Mouse (Mus musculus) heart, embryonic 14.5 days (tissue): ENCODE measurements around the gene Baz2b. TPM values are rescaled to one million over a fixed set of nuclear protein-coding genes. Genes with fewer than 3 reads are reported as not detected.

Source experiments
- ATAC-seq: fragments of 200-750 bp; cut with Nextera tagmentation; 2 replicates; pipeline ENCODE4 v1.8.0; 2017; ENCODE audit warnings: low read depth, moderate TSS enrichment; ENCODE audit not compliant: insufficient number of reproducible peaks, insufficient read depth, low FRiP score
- H3K27ac ChIP-seq, 2 experiments: fragments of 200-500 bp in 1 of 2; fragments of 300-500 bp in 1 of 2; sonication (generic) in 1 of 2; replicated peaks in 1 of 2; 2 replicates each; pipeline ENCODE4 v1.5.1; 2012 to 2014; ENCODE audit warnings: low read depth in 2 of 2, low read length in 2 of 2, control low read depth in 1 of 2, mild to moderate bottlenecking in 1 of 2, mixed read lengths in 1 of 2; ENCODE audit not compliant: control insufficient read depth in 1 of 2, insufficient read depth in 1 of 2
- H3K27me3 ChIP-seq: fragments of 300-500 bp; sonication (generic); 2 replicates; pipeline ENCODE4 v1.6.1; 2014; ENCODE audit warnings: mild to moderate bottlenecking, low read length, control low read depth; ENCODE audit not compliant: control insufficient read depth, insufficient read depth
- H3K36me3 ChIP-seq: fragments of 300-500 bp; sonication (generic); 2 replicates; pipeline ENCODE4 v1.6.1; 2014; ENCODE audit warnings: mild to moderate bottlenecking, control low read depth, low read length, mixed read lengths; ENCODE audit not compliant: control insufficient read depth, insufficient read depth
- H3K4me1 ChIP-seq, 2 experiments: fragments of 200-500 bp in 1 of 2; fragments of 300-500 bp in 1 of 2; sonication (generic) in 1 of 2; 2 replicates each; pipeline ENCODE4 v1.6.1; 2012 to 2014; ENCODE audit warnings: low read length in 2 of 2, control low read depth in 1 of 2, mixed read lengths in 1 of 2; ENCODE audit not compliant: control insufficient read depth in 2 of 2, insufficient read depth in 2 of 2
- H3K4me2 ChIP-seq: fragments of 300-500 bp; sonication (generic); 2 replicates; pipeline ENCODE4 v1.6.1; 2014; ENCODE audit warnings: mild to moderate bottlenecking, low read length
- H3K4me3 ChIP-seq, 2 experiments: fragments of 200-500 bp in 1 of 2; fragments of 300-500 bp in 1 of 2; sonication (generic) in 1 of 2; 2 replicates each; pipeline ENCODE4 v1.5.1; 2012 to 2014; ENCODE audit warnings: low read length in 2 of 2, mild to moderate bottlenecking in 2 of 2, control low read depth in 1 of 2, low read depth in 1 of 2, moderate library complexity in 1 of 2; ENCODE audit not compliant: control insufficient read depth in 1 of 2, insufficient read depth in 1 of 2
- H3K9ac ChIP-seq: fragments of 300-500 bp; sonication (generic); 2 replicates; pipeline ENCODE4 v1.6.1; 2014; ENCODE audit warnings: mild to moderate bottlenecking, low read length
- H3K9me3 ChIP-seq: fragments of 300-500 bp; sonication (generic); 2 replicates; pipeline ENCODE4 v1.6.1; 2016; ENCODE audit warnings: low read length, control low read depth; ENCODE audit not compliant: control insufficient read depth
- WGBS: fragments of 180-500 bp; shearing (Covaris S2); extraction: QIAGEN DNeasy Blood & Tissue Kit; methylation state at CpG from one replicate; pipeline ENCODE4 v1.1.7; 2014; 5-methylcytosine and 5-hydroxymethylcytosine counted together
- polyA plus RNA-seq: library from polyadenylated mRNA; unstranded; fragments of >200 nt; fragmentation: Nextera tagmentation; extraction: Ambion mirVana; gene quantifications from 2 replicates; pipeline ENCODE4 v1.2.1, GENCODE M21; 2014

The Baz2b gene
- polyA plus RNA-seq, 1 experiment from 2014 or later, result 54.5 TPM

DNA sequence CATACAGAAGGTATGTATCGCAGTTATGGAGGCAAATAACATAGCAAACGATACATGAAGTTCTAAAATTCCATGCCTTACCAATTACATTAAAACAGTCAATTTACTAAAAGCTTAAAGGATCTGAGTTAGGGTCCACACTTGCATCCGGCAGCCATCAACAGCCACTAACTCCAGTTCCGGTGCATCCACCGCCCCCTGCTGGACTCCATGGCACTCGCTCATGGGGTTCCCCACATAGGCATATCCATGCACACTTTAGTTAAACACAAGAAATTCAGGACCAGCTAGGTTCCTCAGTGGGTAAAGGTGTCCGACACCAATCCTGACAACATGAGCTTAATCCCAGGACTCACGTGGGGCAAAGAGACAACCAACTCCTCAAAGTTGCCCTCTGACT lies 9.0 kb downstream of the Baz2b start:
- Histone ChIP-seq H3K4me3 (no peak overlapping the region), H3K36me3 (peaks cover 14% of the 10 kb centered on the region), H3K4me2 (no peak overlapping the region), H3K4me1 (no peaks in the 10 kb centered on the region), H3K27ac (no peak overlapping the region), H3K27me3 (no peaks in the 10 kb centered on the region), H3K9ac (no peak overlapping the region), H3K9me3 (no peaks in the 10 kb centered on the region)
- 64% methylated on average over 8 of the region's 8 CpGs for WGBS
- ATAC-seq, result no peak

DNA sequence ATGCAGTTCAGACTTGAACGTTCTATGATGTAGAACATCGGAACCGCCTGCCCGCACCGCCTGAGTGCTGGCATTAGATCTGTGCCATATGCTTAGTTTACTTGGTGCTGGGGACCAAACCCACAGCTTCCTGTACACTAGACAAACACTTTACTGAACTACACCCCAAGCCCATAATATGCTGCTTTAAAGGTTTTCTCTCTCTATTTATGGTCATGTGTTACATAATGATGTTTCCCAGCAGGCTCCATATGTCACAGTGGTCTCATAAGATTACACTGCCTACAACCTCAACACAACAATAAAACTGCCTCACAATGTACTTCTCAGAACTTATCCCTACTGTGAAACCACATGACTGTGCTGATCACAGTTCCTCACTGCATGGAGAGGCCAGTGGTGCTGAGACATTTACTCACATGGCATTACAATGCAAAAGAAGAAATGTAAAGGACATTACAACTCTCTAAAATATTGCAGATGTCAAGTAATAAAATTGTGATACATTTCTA lies 9.5 kb downstream of the Baz2b start:
- H3K36me3 ChIP-seq, result peaks cover 8% of the 10 kb centered on the region
- 97% methylated on average over 5 of the region's 5 CpGs for WGBS
- no peaks in the 10 kb centered on the region for H3K27me3 ChIP-seq
- no peaks in the 10 kb centered on the region for H3K9me3 ChIP-seq
- no peak overlapping the region for H3K27ac ChIP-seq
- ATAC-seq, result no peak
- no peak overlapping the region for H3K9ac ChIP-seq
- H3K4me3 ChIP-seq, result no peak overlapping the region
- H3K4me2 ChIP-seq, result no peak overlapping the region
- H3K4me1 ChIP-seq, result no peaks in the 10 kb centered on the region

DNA sequence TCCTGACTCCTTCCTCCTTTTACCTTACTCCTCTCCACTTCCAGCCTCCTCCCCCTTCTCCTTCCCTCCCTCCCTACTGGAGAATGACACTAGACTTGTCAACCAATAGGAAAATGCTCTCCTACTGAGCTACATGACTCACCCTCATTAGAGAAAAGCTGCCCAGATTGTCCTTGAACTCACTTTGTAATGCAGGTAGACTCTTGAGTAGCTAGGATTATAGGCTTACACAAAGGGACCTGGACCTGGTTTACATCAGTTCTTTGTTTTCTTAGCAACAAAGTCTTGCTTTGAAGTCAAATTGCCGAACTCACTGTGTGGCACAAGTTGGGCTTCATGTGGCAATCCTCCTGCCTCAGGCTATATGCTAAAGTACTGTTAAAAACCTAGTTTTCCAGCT lies 12.8 kb downstream of the Baz2b start:
- Histone ChIP-seq H3K9me3 (no peaks in the 10 kb centered on the region), H3K27ac (no peak overlapping the region), H3K27me3 (no peaks in the 10 kb centered on the region), H3K9ac (no peak overlapping the region), H3K4me3 (no peak overlapping the region), H3K4me2 (no peak overlapping the region), H3K4me1 (no peaks in the 10 kb centered on the region), H3K36me3 (no peaks in the 10 kb centered on the region)
- WGBS, result 33% methylated on average over 1 of the region's 1 CpGs
- no peak for ATAC-seq

DNA sequence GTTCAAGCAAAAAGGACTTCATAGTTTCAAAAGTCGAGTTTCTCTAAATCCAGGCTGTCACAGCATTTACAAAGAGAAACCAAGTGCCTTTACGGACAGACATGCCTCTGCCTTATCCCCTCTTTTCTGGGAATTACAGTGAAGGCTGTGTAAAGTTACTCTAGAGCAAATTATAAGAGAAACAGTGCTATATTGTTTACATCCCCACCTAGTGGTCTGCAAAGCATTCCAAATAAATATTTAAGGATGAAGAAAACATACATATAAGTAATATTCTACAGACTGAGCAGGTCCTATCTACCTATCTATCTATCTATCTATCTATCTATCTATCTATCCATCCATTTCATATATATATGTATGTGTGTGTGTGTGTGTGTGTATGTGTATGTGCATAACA lies 27.9 kb downstream of the Baz2b start:
- Histone ChIP-seq H3K4me3 (no peak overlapping the region), H3K9me3 (no peaks in the 10 kb centered on the region)
- 49% methylated on average over 2 of the region's 2 CpGs for WGBS

DNA sequence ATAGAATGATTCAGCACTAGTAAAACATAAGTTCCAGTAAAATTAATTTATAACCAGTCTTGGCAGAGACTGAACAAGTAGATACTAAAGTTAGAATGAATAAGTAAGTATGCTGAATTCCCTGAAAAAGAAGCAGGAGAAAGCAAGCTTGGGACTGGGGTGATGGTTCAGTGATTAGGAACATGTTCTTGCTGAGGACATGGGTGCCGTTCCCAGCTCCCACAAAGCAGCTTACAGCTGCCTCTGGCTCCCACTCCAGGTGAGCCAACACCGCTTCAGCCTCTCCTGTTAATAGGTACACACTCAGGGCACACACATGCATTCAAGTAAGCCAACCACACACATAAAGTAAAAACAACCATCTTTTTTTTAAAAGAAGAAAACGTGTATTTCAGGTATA lies 32.1 kb downstream of the Baz2b start:
- Histone ChIP-seq H3K4me3 (no peak overlapping the region), H3K27ac (no peak overlapping the region), H3K4me1 (no peaks in the 10 kb centered on the region), H3K36me3 (no peaks in the 10 kb centered on the region), H3K27me3 (no peaks in the 10 kb centered on the region), H3K9ac (no peak overlapping the region), H3K9me3 (no peaks in the 10 kb centered on the region), H3K4me2 (no peak overlapping the region)
- WGBS, result 78% methylated on average over 3 of the region's 3 CpGs
- no peak for ATAC-seq

More for the DNA sequence above, 27.9 kb downstream of the Baz2b start:
- Histone ChIP-seq H3K27me3 (no peaks in the 10 kb centered on the region), H3K4me1 (no peaks in the 10 kb centered on the region), H3K9ac (no peak overlapping the region), H3K36me3 (no peaks in the 10 kb centered on the region), H3K27ac (no peak overlapping the region), H3K4me2 (no peak overlapping the region)
- ATAC-seq, result no peak

DNA sequence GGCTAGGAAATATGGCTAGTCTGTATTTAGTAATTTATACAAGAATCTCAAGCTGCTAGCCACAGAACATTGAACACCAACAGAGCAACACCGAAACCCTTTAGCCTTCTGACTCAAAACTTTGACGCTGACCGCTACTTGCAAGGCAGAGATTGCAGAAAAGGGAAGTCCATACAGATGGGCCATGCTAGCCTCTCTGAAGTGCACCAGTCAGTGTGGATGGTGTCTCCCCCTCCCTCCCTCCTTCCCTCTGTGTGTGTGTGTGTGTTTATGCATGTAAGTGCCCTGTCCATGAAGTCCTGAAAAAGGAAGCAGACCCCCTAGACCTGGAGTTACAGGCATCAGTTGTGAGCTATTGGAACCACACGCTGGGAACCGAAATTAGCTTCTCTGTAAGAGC lies 33.6 kb downstream of the Baz2b start:
- WGBS, result 94% methylated on average over 5 of the region's 5 CpGs
- Histone ChIP-seq H3K9ac (no peak overlapping the region), H3K9me3 (no peaks in the 10 kb centered on the region), H3K4me3 (no peak overlapping the region), H3K4me2 (no peak overlapping the region), H3K27ac (no peak overlapping the region), H3K27me3 (no peaks in the 10 kb centered on the region), H3K36me3 (no peaks in the 10 kb centered on the region), H3K4me1 (no peaks in the 10 kb centered on the region)
- ATAC-seq, result no peak

DNA sequence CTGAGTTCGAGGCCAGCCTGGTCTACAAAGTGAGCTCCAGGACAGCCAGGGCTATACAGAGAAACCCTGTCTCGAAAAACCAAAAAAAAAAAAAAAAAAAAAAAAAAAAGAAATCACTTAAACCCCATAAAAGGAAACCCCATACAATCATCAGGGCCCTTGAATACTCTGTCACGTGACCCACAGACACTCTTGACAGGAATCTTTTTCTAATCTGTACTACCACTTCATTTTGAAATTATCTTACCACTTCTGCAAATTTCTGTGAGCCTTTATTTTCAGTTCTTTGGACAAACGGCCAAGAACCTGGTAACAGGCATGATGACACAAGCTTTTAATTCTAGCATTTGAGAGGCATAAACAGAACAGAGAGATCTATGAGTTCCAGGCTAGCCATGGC lies 34.6 kb downstream of the Baz2b start:
- Histone ChIP-seq H3K4me2 (no peak overlapping the region), H3K9me3 (no peaks in the 10 kb centered on the region), H3K27me3 (no peaks in the 10 kb centered on the region), H3K27ac (no peak overlapping the region), H3K9ac (no peak overlapping the region), H3K4me3 (no peak overlapping the region), H3K36me3 (no peaks in the 10 kb centered on the region), H3K4me1 (no peaks in the 10 kb centered on the region)
- no peak for ATAC-seq
- 93% methylated on average over 2 of the region's 4 CpGs for WGBS

DNA sequence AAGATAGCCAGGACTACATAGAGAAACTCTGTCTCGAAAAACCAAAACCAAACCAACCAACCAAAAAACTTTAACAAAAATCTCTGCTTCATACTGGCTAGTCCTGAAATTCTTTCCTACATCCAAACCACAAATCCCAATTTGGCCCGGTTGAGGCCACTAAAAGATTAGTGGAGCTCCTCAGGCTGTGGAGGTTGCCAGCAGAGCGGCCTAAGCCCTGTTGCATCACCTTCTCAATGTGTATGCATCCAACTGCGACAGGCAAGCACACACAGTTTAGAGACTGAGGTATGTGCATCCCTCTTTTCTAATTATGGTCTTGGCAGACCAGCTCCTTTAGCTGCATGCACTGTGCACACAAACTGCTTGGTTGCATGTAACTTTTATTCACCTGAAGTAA lies 36.0 kb downstream of the Baz2b start:
- Histone ChIP-seq H3K27ac (no peak overlapping the region), H3K9me3 (no peaks in the 10 kb centered on the region), H3K4me1 (no peaks in the 10 kb centered on the region), H3K4me3 (no peak overlapping the region), H3K36me3 (no peaks in the 10 kb centered on the region), H3K4me2 (no peak overlapping the region), H3K27me3 (no peaks in the 10 kb centered on the region), H3K9ac (no peak overlapping the region)
- ATAC-seq, result no peak
- WGBS, result 88% methylated on average over 4 of the region's 4 CpGs
